Mouse (Mus musculus): ENCODE measurements around the gene Ppp1r9b. TPM values are rescaled to one million over a fixed set of nuclear protein-coding genes. Genes with fewer than 3 reads are reported as not detected.
A peak's percentile ranks its signal among the peaks of the same experiment; 100 is the strongest.

Ppp1r9b gene
- polyA plus RNA-seq, 1 experiment, result 112 TPM

DNA sequence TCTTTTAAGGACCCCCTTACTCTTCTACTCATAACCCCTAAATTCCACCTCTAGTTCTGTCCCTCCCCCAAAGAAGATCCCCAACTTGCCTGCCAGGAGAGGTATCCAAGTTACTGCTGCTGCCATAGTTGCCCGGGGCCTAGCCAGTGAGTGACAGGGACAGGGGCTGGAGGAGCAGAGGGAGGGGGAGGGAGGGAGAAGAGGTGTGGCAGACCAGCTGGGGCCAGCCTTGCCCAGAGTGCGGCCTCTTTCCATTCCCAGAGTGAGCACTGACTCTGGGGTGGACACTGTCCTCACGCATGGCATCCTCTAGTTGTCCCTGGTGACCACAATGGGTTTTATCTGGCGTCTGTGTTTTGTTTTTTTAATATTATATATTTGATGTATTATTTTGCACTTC, 17.5 kb upstream of the Ppp1r9b start:
- no peak for DNase-seq
- Histone ChIP-seq H3K27ac (ENCODE audit: control insufficient read depth, insufficient read depth, low read length) (no peak overlapping the region), H3K4me1 (replicated peaks; ENCODE audit: control insufficient read depth, insufficient read depth, low read length) (peaks cover 9% of the 10 kb centered on the region; the same call in 1 of the 2 replicates), H3K4me3 (ENCODE audit: control insufficient read depth, insufficient read depth, low read length) (no peak overlapping the region), H3K27me3 (ENCODE audit: control insufficient read depth, insufficient read depth, low read length) (no peaks in the 10 kb centered on the region), H3K36me3 (ENCODE audit: control insufficient read depth, insufficient read depth, low read length) (no peaks in the 10 kb centered on the region)
- 96% methylated on average over 4 of the region's 4 CpGs for WGBS
- TF ChIP-seq CTCF (IDR thresholded peaks at IDR 0.05; ENCODE audit: borderline replicate concordance, control insufficient read depth, extremely low read depth, insufficient read depth, low read length, poor library complexity), result no peak
- no peak for TF ChIP-seq POLR2A (IDR thresholded peaks at IDR 0.05; ENCODE audit: control insufficient read depth, extremely low read depth, insufficient read depth, low read length, poor library complexity)

DNA sequence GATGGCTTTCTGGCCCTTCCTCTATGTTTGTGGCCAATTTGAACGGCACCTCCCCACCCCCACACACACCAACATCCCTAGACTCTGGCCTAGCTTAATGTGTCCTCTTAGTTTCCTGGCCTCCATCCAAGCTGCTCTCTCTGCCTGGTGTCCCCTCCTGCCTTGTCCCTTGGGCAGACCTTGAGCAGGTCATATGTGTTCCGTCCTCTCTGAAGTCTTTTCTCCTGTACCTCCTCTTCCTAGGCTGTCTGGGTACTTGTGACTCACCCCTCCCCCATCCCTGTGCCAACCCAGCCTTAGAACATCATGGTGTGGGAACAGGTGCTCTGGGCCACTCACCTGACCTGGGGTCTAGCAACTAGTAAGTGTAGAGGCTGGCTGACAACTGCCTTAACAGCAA, 15.9 kb upstream of the Ppp1r9b start:
- WGBS, result 88% methylated on average over 2 of the region's 2 CpGs
- Histone ChIP-seq H3K27ac (ENCODE audit: control insufficient read depth, insufficient read depth, low read length) (no peak overlapping the region), H3K4me3 (ENCODE audit: control insufficient read depth, insufficient read depth, low read length) (no peak overlapping the region), H3K4me1 (replicated peaks; ENCODE audit: control insufficient read depth, insufficient read depth, low read length) (peaks cover 9% of the 10 kb centered on the region; the same call in 1 of the 2 replicates), H3K27me3 (ENCODE audit: control insufficient read depth, insufficient read depth, low read length) (no peaks in the 10 kb centered on the region), H3K36me3 (ENCODE audit: control insufficient read depth, insufficient read depth, low read length) (no peaks in the 10 kb centered on the region)
- no peak for TF ChIP-seq POLR2A (IDR thresholded peaks at IDR 0.05; ENCODE audit: control insufficient read depth, extremely low read depth, insufficient read depth, low read length, poor library complexity)
- TF ChIP-seq CTCF (IDR thresholded peaks at IDR 0.05; ENCODE audit: borderline replicate concordance, control insufficient read depth, extremely low read depth, insufficient read depth, low read length, poor library complexity), result no peak
- no peak for DNase-seq

DNA sequence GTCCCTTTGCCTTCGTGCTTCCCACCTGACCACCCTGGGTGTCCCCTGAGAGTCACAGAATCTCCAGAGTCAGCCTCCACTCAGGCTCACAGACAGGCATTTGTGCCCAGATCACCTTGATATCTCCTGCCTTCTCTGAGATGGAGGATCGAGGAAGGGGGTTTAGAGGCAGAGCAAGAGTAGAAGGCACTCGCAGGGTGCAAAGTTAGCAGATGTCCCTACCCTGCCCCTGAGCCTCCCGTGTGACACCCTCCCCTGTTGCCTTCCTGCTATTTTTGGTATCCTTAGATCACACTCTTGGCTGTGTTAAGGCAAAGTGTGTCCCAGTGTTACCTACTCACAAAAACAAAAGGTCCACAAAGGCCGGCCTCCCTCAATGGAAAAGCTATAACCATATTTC, 14.6 kb upstream of the Ppp1r9b start, which contains the start of gene Sgca:
TSS of gene Sgca (minus strand) at position 129 of the 400 bp plus-strand sequence.
- H3K4me3 ChIP-seq (ENCODE audit: control insufficient read depth, insufficient read depth, low read length), result no peak within 1 kb of the TSS
- H3K36me3 ChIP-seq (ENCODE audit: control insufficient read depth, insufficient read depth, low read length), result no peaks in the 10 kb centered on the region
- DNase-seq, result no peak
- WGBS, result 90% methylated on average over 5 of the region's 5 CpGs
- TF ChIP-seq POLR2A (IDR thresholded peaks at IDR 0.05; ENCODE audit: control insufficient read depth, extremely low read depth, insufficient read depth, low read length, poor library complexity), result no peak
- no peak for TF ChIP-seq CTCF (IDR thresholded peaks at IDR 0.05; ENCODE audit: borderline replicate concordance, control insufficient read depth, extremely low read depth, insufficient read depth, low read length, poor library complexity)
- peaks cover 3% of the 10 kb centered on the region; the same call in 1 of the 2 replicates for H3K4me1 ChIP-seq (replicated peaks; ENCODE audit: control insufficient read depth, insufficient read depth, low read length)
- H3K27ac ChIP-seq (ENCODE audit: control insufficient read depth, insufficient read depth, low read length), result no peak within 1 kb of the TSS
- no peaks in the 10 kb centered on the region for H3K27me3 ChIP-seq (ENCODE audit: control insufficient read depth, insufficient read depth, low read length)

DNA sequence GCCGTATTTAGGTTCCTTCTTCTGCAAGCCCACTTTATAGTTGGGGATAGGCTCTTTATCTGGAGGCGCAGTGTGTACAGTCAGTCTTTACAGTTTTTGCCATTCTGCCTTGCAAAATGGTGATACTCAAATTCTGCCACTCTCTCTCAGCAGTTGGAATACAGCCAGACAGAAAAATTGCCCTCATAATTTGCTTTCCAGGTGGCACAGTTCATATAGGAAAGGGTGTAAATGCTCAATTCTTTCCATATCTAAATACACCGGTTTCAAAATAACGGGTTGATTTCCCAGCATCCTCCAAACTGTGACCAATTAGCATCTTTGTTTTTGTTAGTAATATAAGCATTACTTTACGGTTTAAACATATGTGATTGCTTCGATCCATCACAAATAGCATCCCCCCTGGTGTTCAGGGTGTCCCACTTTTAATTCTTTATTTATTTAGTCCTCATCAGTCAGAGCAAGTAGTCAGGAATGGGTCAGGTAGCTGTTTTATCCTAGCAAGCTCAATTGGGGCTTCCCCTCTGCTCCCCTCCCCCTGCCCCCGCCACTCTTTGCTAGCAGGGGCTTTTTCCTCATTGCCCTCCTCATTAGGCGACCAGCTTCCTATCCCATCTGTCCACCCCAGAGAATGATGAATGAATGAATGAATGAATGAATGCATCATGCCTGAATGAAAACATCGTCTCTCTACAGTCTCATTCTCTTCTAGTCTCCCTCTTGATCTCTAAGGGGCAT, 12.5 kb upstream of the Ppp1r9b start:
- no peak overlapping the region for H3K4me3 ChIP-seq (ENCODE audit: control insufficient read depth, insufficient read depth, low read length)
- 60% methylated on average over 9 of the region's 9 CpGs for WGBS
- DNase-seq, result no peak
- H3K36me3 ChIP-seq (ENCODE audit: control insufficient read depth, insufficient read depth, low read length), result no peaks in the 10 kb centered on the region
- H3K27me3 ChIP-seq (ENCODE audit: control insufficient read depth, insufficient read depth, low read length), result no peaks in the 10 kb centered on the region
- TF ChIP-seq CTCF (IDR thresholded peaks at IDR 0.05; ENCODE audit: borderline replicate concordance, control insufficient read depth, extremely low read depth, insufficient read depth, low read length, poor library complexity), result no peak
- TF ChIP-seq POLR2A (IDR thresholded peaks at IDR 0.05; ENCODE audit: control insufficient read depth, extremely low read depth, insufficient read depth, low read length, poor library complexity), result no peak
- no peaks in the 10 kb centered on the region for H3K4me1 ChIP-seq (replicated peaks; ENCODE audit: control insufficient read depth, insufficient read depth, low read length)
- H3K27ac ChIP-seq (ENCODE audit: control insufficient read depth, insufficient read depth, low read length), result no peak overlapping the region

DNA sequence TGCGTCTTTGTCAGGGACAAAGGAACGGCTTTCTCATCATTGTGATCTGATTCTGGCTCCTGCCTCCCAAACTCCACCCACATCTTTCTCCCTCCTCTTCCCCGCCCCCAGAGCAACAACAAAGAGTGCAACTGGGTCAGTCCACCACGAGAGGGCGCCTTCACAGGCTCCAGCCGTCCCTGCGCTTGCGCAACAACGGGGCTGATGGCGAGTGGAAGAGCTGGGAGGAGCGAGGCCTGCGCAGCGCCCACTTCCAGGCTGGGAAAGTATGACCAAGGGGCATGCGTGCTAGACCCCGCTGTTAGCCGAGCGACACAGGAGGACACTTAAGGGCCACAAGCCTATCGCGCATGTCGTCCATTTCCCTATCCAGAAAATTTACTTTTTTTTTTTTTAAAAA, 11.9 kb upstream of the Ppp1r9b start:
- no peaks in the 10 kb centered on the region for H3K36me3 ChIP-seq (ENCODE audit: control insufficient read depth, insufficient read depth, low read length)
- H3K4me1 ChIP-seq (replicated peaks; ENCODE audit: control insufficient read depth, insufficient read depth, low read length), result no peaks in the 10 kb centered on the region
- peak; percentile 95 for DNase-seq
- no peak overlapping the region for H3K27ac ChIP-seq (ENCODE audit: control insufficient read depth, insufficient read depth, low read length)
- 2% methylated on average over 20 of the region's 20 CpGs for WGBS
- no peak overlapping the region for H3K4me3 ChIP-seq (ENCODE audit: control insufficient read depth, insufficient read depth, low read length)
- TF ChIP-seq CTCF (IDR thresholded peaks at IDR 0.05; ENCODE audit: borderline replicate concordance, control insufficient read depth, extremely low read depth, insufficient read depth, low read length, poor library complexity) (peak; percentile 94), POLR2A (IDR thresholded peaks at IDR 0.05; ENCODE audit: control insufficient read depth, extremely low read depth, insufficient read depth, low read length, poor library complexity) (no peak)
- no peaks in the 10 kb centered on the region for H3K27me3 ChIP-seq (ENCODE audit: control insufficient read depth, insufficient read depth, low read length)

DNA sequence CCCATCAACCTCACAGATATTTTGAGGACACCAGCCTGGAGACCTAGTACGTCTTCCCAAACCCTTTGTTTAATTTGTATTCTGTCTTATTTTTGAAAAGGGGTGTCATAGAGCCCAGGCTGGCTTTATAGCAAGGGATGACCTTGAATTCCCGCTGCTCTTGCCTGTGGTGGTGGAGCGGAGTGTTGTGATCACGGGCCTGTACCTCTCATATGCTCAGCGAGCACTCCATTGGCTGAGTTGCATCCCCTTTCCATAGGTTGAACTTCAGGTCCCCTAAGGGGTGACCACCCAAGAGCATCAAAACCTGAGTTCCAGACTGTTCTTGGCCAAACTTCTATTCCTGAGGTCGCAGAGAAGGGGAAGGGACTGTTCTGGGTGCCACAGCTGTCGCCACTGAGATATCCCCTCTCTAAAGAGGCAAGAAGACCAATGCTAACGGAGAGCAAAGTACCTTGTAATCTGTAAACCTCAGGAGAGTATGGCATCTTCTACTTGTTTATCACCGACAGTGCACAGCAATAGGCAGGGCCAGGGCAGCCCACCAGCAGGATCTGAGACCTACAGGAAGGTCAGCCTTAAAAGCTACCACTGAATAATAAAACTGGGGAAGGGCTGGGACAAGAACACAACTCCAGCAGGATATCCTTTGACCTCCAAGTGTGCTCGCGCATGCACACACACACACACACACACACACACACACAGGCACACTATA, 11.2 kb upstream of the Ppp1r9b start:
- no peak for DNase-seq
- TF ChIP-seq POLR2A (IDR thresholded peaks at IDR 0.05; ENCODE audit: control insufficient read depth, extremely low read depth, insufficient read depth, low read length, poor library complexity), result no peak
- 92% methylated on average over 11 of the region's 11 CpGs for WGBS
- Histone ChIP-seq H3K27ac (ENCODE audit: control insufficient read depth, insufficient read depth, low read length) (no peak overlapping the region), H3K4me1 (replicated peaks; ENCODE audit: control insufficient read depth, insufficient read depth, low read length) (peaks cover 2% of the 10 kb centered on the region; the same call in 1 of the 2 replicates), H3K4me3 (ENCODE audit: control insufficient read depth, insufficient read depth, low read length) (no peak overlapping the region), H3K36me3 (ENCODE audit: control insufficient read depth, insufficient read depth, low read length) (no peaks in the 10 kb centered on the region), H3K27me3 (ENCODE audit: control insufficient read depth, insufficient read depth, low read length) (no peaks in the 10 kb centered on the region)
